Mouse (Mus musculus): ENCODE results near the gene Zfp51. TPM values are rescaled to one million over a fixed set of nuclear protein-coding genes. Genes with fewer than 3 reads are reported as not detected.

The Zfp51 gene
- total RNA-seq, 1 experiment from 2014 or later, result 8.8 TPM

Other genes starting within 250 kb of the Zfp51 start
- gene Vmn1r234, start 224.3 kb upstream of the Zfp51 start, total RNA-seq (2021), result not detected in 2 replicates
- gene Vmn1r235, start 194.0 kb upstream of the Zfp51 start, total RNA-seq (2021), result not detected in 2 replicates
- not detected in 2 replicates for gene Vmn1r236, start 167.4 kb upstream of the Zfp51 start, total RNA-seq (2021)
- gene Vmn1r237, start 138.5 kb upstream of the Zfp51 start, total RNA-seq (2021), result not detected in 2 replicates
- gene Zfp677, start 66.6 kb upstream of the Zfp51 start, total RNA-seq (2021), result 5.3 and 6.0 TPM in 2 replicates
- gene Zfp54, start 27.1 kb upstream of the Zfp51 start, total RNA-seq (2021), result 3.5 and 3.6 TPM in 2 replicates
- gene Zfp53, start 38.6 kb downstream of the Zfp51 start, total RNA-seq (2021), result 4.7 and 5.4 TPM in 2 replicates
- 30.4 and 31.9 TPM in 2 replicates for gene Zfp52, start 85.2 kb downstream of the Zfp51 start, total RNA-seq (2021)
- gene Zfp948, start 116.6 kb downstream of the Zfp51 start, total RNA-seq (2021), result 10.0 and 10.7 TPM in 2 replicates
- gene Zfp983, start 200.2 kb downstream of the Zfp51 start, total RNA-seq (2021), result 7.8 and 10.0 TPM in 2 replicates
- gene Gm10226, start 241.5 kb downstream of the Zfp51 start, total RNA-seq (2021), result 6.0 TPM in 1 of 2 replicates, not detected in the other